Mouse (Mus musculus) granulocyte monocyte progenitor cell, adult 5-6 weeks (primary cell): ENCODE results near the gene Olfr495. TPM values are rescaled to one million over a fixed set of nuclear protein-coding genes. Genes with fewer than 3 reads are reported as not detected.

Experiments
- ATAC-seq: replicated peaks from 2 replicates; pipeline ENCODE4 v1.8.0; 2016; ENCODE audit warnings: mild to moderate bottlenecking, moderate TSS enrichment, inconsistent platforms; ENCODE audit not compliant: poor library complexity, severe bottlenecking
- total RNA-seq, 2 experiments: library from RNA; stranded (forward) in 1 of 2; stranded (reverse) in 1 of 2; fragments of 200-712, 200-1000 nt in 1 of 2; fragments of >200 nt in 1 of 2; fragmentation: Nextera tagmentation in 1 of 2; gene quantifications; 2 replicates each; pipeline ENCODE4 v1.2.3; 2014 to 2017

Gene Olfr495
- total RNA-seq (2014; fragmentation: Nextera tagmentation) (not detected in 2 replicates), total RNA-seq (2017) (not detected in 2 replicates)

GRCm38 (mm10) chr7:108392867-108393266 is at the start of gene Olfr495:
Gene Olfr495 (plus strand): TSS chr7:108393167.
- ATAC-seq: no peak

- no peak for ATAC-seq
These were observed 46.1 kb upstream of the Olfr495 start, which contains the start of gene Olfr493 for GRCm38 (mm10) chr7:108346879-108347278. Gene Olfr493 (minus strand): TSS chr7:108346979.

DNA sequence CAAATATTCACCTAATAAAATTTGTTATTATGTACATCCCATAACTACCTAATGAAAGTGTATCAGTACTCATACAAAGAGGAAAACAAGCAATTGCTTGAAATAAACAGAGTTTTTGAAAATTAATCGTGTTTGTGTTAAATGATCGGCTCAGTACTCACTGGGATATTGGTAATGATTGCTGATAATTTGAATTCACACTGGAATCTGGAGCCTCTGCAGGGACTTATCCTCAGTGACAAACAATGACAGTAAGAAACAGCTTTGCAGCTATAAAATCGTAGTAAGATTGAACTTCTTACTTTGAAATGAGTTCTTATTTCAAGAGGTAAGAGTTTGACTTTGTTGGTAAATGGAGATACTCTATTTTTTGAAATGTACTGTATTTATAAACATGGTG is 27.9 kb upstream of the Olfr495 start, which contains the start of gene Olfr494:
TSS of gene Olfr494 (plus strand) at position 301 of the 400 bp plus-strand sequence.
- no peak for ATAC-seq

- no peak for ATAC-seq
These were observed 27.2 kb downstream of the Olfr495 start, which contains the start of gene Olfr497 for GRCm38 (mm10) chr7:108420121-108420520. Gene Olfr497 (plus strand): TSS chr7:108420421.

Other genes with a start within 250 kb of the Olfr495 start
- not detected in 2 replicates for gene Olfr485, start 233.3 kb upstream of the Olfr495 start, total RNA-seq (2014; fragmentation: Nextera tagmentation)
- not detected in 2 replicates for gene Olfr485, start 233.3 kb upstream of the Olfr495 start, total RNA-seq (2017)
- gene Olfr486, start 220.4 kb upstream of the Olfr495 start, total RNA-seq (2014; fragmentation: Nextera tagmentation): not detected in 2 replicates
- gene Olfr486, start 220.4 kb upstream of the Olfr495 start, total RNA-seq (2017): not detected in 2 replicates
- not detected in 2 replicates for gene Olfr487, start 178.5 kb upstream of the Olfr495 start, total RNA-seq (2014; fragmentation: Nextera tagmentation)
- not detected in 2 replicates for gene Olfr487, start 178.5 kb upstream of the Olfr495 start, total RNA-seq (2017)
- not detected in 2 replicates for gene Olfr488, start 134.8 kb upstream of the Olfr495 start, total RNA-seq (2014; fragmentation: Nextera tagmentation)
- gene Olfr488, start 134.8 kb upstream of the Olfr495 start, total RNA-seq (2017): not detected in 2 replicates
- gene Olfr490, start 104.2 kb upstream of the Olfr495 start, total RNA-seq (2014; fragmentation: Nextera tagmentation): not detected in 2 replicates
- not detected in 2 replicates for gene Olfr490, start 104.2 kb upstream of the Olfr495 start, total RNA-seq (2017)
- not detected in 2 replicates for gene Olfr491, start 79.7 kb upstream of the Olfr495 start, total RNA-seq (2014; fragmentation: Nextera tagmentation)
- gene Olfr491, start 79.7 kb upstream of the Olfr495 start, total RNA-seq (2017): not detected in 2 replicates
- not detected in 2 replicates for gene Olfr492, start 69.5 kb upstream of the Olfr495 start, total RNA-seq (2014; fragmentation: Nextera tagmentation)
- gene Olfr492, start 69.5 kb upstream of the Olfr495 start, total RNA-seq (2017): not detected in 2 replicates
- not detected in 2 replicates for gene Olfr493, start 46.2 kb upstream of the Olfr495 start, total RNA-seq (2014; fragmentation: Nextera tagmentation)
- not detected in 2 replicates for gene Olfr493, start 46.2 kb upstream of the Olfr495 start, total RNA-seq (2017)
- gene Olfr494, start 27.8 kb upstream of the Olfr495 start, total RNA-seq (2014; fragmentation: Nextera tagmentation): not detected in 2 replicates
- gene Olfr494, start 27.8 kb upstream of the Olfr495 start, total RNA-seq (2017): not detected in 2 replicates
- gene Olfr497, start 27.3 kb downstream of the Olfr495 start, total RNA-seq (2014; fragmentation: Nextera tagmentation): not detected in 2 replicates
- gene Olfr497, start 27.3 kb downstream of the Olfr495 start, total RNA-seq (2017): not detected in 2 replicates
- gene Olfr498, start 72.2 kb downstream of the Olfr495 start, total RNA-seq (2014; fragmentation: Nextera tagmentation): not detected in 2 replicates
- gene Olfr498, start 72.2 kb downstream of the Olfr495 start, total RNA-seq (2017): not detected in 2 replicates
- not detected in 2 replicates for gene Olfr502, start 131.9 kb downstream of the Olfr495 start, total RNA-seq (2014; fragmentation: Nextera tagmentation)
- gene Olfr502, start 131.9 kb downstream of the Olfr495 start, total RNA-seq (2017): not detected in 2 replicates
- gene Olfr503, start 151.4 kb downstream of the Olfr495 start, total RNA-seq (2014; fragmentation: Nextera tagmentation): not detected in 2 replicates
- not detected in 2 replicates for gene Olfr503, start 151.4 kb downstream of the Olfr495 start, total RNA-seq (2017)
- gene Olfr504, start 172.6 kb downstream of the Olfr495 start, total RNA-seq (2014; fragmentation: Nextera tagmentation): not detected in 2 replicates
- not detected in 2 replicates for gene Olfr504, start 172.6 kb downstream of the Olfr495 start, total RNA-seq (2017)
- not detected in 2 replicates for gene Olfr506, start 217.6 kb downstream of the Olfr495 start, total RNA-seq (2014; fragmentation: Nextera tagmentation)
- gene Olfr506, start 217.6 kb downstream of the Olfr495 start, total RNA-seq (2017): not detected in 2 replicates
- gene Olfr507, start 228.6 kb downstream of the Olfr495 start, total RNA-seq (2014; fragmentation: Nextera tagmentation): not detected in 2 replicates
- gene Olfr507, start 228.6 kb downstream of the Olfr495 start, total RNA-seq (2017): not detected in 2 replicates
- not detected in 2 replicates for gene Olfr508, start 236.8 kb downstream of the Olfr495 start, total RNA-seq (2014; fragmentation: Nextera tagmentation)
- gene Olfr508, start 236.8 kb downstream of the Olfr495 start, total RNA-seq (2017): not detected in 2 replicates